Mouse (Mus musculus) spleen, postnatal 14 days (tissue): ENCODE data around the gene Nme1.
A peak's percentile ranks its signal among the peaks of the same experiment; 100 is the strongest.
"Not testable (repeated sequence)": the region's sequence is repeated elsewhere in the genome, so short reads cannot be mapped to it uniquely, and the experiment has no call there.

Experiments used
- DNase-seq, 2 experiments: peaks; one replicate each; pipeline ENCODE4 v3.0.0; 2021 to 2022; ENCODE audit warnings: low spot score in 2 of 2

Nme1 gene

GRCm38 (mm10) chr11:93965391-93965790 lies 2.9 kb downstream of the Nme1 start:
- no peak for DNase-seq

- no peak for DNase-seq
Observed at GRCm38 (mm10) chr11:93963013-93963412, 5.3 kb downstream of the Nme1 start.

GRCm38 (mm10) chr11:93961482-93961881 lies 6.8 kb downstream of the Nme1 start:
- no peak for DNase-seq

GRCm38 (mm10) chr11:93957746-93958145 lies 10.6 kb downstream of the Nme1 start:
- no peak for DNase-seq

GRCm38 (mm10) chr11:93957031-93957555 lies 11.2 kb downstream of the Nme1 start:
- DNase-seq, result no peak

GRCm38 (mm10) chr11:93956159-93956558 lies 12.2 kb downstream of the Nme1 start, which contains the start of gene Nme2:
Nme2 (minus strand) TSS chr11:93956259.
- DNase-seq, result no peak

- peak; percentile 78 to 83 for DNase-seq
Observed at GRCm38 (mm10) chr11:93955256-93956150, 12.8 kb downstream of the Nme1 start.

- DNase-seq, result no peak
Observed at GRCm38 (mm10) chr11:93954738-93955255, 13.5 kb downstream of the Nme1 start.

GRCm38 (mm10) chr11:93952376-93952775 lies 15.9 kb downstream of the Nme1 start:
- DNase-seq, result no peak

- DNase-seq, result no peak
Observed at GRCm38 (mm10) chr11:93950045-93950444, 18.3 kb downstream of the Nme1 start.

GRCm38 (mm10) chr11:93948887-93949567 lies 19.3 kb downstream of the Nme1 start:
- DNase-seq, result no peak

GRCm38 (mm10) chr11:93944986-93945385 lies 23.3 kb downstream of the Nme1 start:
- DNase-seq, result no peak

- no peak for DNase-seq
Observed at GRCm38 (mm10) chr11:93940906-93941305, 27.4 kb downstream of the Nme1 start.

- no peak for DNase-seq
Observed at GRCm38 (mm10) chr11:93929106-93929505, 39.2 kb downstream of the Nme1 start.

GRCm38 (mm10) chr11:93915019-93915418 lies 53.3 kb downstream of the Nme1 start:
- DNase-seq, result not testable (repeated sequence)

GRCm38 (mm10) chr11:93911603-93912002 lies 56.7 kb downstream of the Nme1 start:
- DNase-seq, result no peak

GRCm38 (mm10) chr11:93908829-93909228 lies 59.5 kb downstream of the Nme1 start:
- no peak for DNase-seq

GRCm38 (mm10) chr11:93907839-93908238 lies 60.5 kb downstream of the Nme1 start:
- no peak for DNase-seq
